Mouse (Mus musculus): ENCODE results near the gene Dach1. TPM values are rescaled to one million over a fixed set of nuclear protein-coding genes. Genes with fewer than 3 reads are reported as not detected.

Gene Dach1
- polyA plus RNA-seq, 2 experiments = 7.4 to 8.0 TPM

DNA sequence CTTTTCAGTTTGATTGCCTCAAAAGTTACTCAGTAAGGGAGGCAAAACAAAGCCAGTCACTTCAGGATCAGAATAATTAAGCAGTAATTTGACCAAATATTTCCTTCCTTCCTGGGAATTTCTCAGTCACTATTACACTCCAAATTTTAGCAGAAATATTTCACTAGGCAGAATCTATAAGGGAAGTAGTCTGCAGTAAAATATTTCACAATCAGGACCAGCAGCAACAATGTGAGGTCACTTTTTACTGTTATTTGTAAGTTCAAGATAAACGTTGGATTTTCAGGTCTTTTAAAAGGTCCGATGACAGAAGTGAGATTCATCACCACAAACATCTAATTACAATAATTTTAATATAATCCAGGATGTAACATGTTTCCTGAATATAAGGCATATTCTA lies 82.2 kb downstream of the Dach1 start:
- Histone ChIP-seq H3K4me3 (replicated peaks; ENCODE audit: low read length) (no peak overlapping the region), H3K27ac (replicated peaks; ENCODE audit: low read depth, low read length) (no peak overlapping the region), H3K9ac (ENCODE audit: low read depth, low read length, severe bottlenecking) (no peak overlapping the region), H3K4me1 (ENCODE audit: control insufficient read depth, insufficient read depth, low read length) (no peaks in the 10 kb centered on the region), H3K27me3 (ENCODE audit: control insufficient read depth, insufficient read depth, low read length) (no peaks in the 10 kb centered on the region), H3K36me3 (ENCODE audit: control insufficient read depth, insufficient read depth, low read length) (no peaks in the 10 kb centered on the region), H3K9me3 (ENCODE audit: control insufficient read depth, low read length) (no peaks in the 10 kb centered on the region), H3K4me2 (replicated peaks; ENCODE audit: low read depth, low read length, severe bottlenecking) (no peak overlapping the region)
- DNase-seq (ENCODE audit: low spot score) (no peak), ATAC-seq (ENCODE audit: low FRiP score, low read depth) (no peak)
- TF ChIP-seq POLR2A (IDR thresholded peaks at IDR 0.05; ENCODE audit: borderline replicate concordance, extremely low read depth, insufficient read depth, insufficient read length) = no peak
- WGBS = 72% methylated on average over 2 of the region's 2 CpGs

DNA sequence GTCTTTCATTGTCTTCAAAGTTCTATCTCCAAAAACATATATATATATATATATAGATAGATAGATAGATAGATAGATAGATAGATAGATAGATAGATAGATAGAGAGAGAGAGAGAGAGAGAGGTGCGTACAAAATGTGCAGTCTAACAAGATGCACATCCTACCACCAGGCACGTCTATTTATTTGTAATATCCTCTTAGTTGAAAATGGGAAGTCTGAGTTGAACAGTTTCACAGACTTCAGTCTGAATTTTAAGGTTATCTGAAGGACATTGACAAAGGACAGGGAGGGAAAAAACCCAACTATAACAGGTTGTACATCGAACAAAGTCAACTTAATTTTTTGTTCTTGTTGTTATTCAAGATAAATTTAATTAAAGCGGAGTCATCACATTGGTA lies 82.8 kb downstream of the Dach1 start:
- Histone ChIP-seq H3K9ac (ENCODE audit: low read depth, low read length, severe bottlenecking) (no peak overlapping the region), H3K36me3 (ENCODE audit: control insufficient read depth, insufficient read depth, low read length) (no peaks in the 10 kb centered on the region), H3K27ac (replicated peaks; ENCODE audit: low read depth, low read length) (no peak overlapping the region), H3K4me2 (replicated peaks; ENCODE audit: low read depth, low read length, severe bottlenecking) (no peak overlapping the region), H3K27me3 (ENCODE audit: control insufficient read depth, insufficient read depth, low read length) (no peaks in the 10 kb centered on the region), H3K4me1 (ENCODE audit: control insufficient read depth, insufficient read depth, low read length) (no peaks in the 10 kb centered on the region), H3K9me3 (ENCODE audit: control insufficient read depth, low read length) (no peaks in the 10 kb centered on the region), H3K4me3 (replicated peaks; ENCODE audit: low read length) (no peak overlapping the region)
- TF ChIP-seq POLR2A (IDR thresholded peaks at IDR 0.05; ENCODE audit: borderline replicate concordance, extremely low read depth, insufficient read depth, insufficient read length) = no peak
- DNase-seq (ENCODE audit: low spot score) = no peak
- ATAC-seq (ENCODE audit: low FRiP score, low read depth) = no peak
- WGBS = 85% methylated on average over 4 of the region's 4 CpGs

DNA sequence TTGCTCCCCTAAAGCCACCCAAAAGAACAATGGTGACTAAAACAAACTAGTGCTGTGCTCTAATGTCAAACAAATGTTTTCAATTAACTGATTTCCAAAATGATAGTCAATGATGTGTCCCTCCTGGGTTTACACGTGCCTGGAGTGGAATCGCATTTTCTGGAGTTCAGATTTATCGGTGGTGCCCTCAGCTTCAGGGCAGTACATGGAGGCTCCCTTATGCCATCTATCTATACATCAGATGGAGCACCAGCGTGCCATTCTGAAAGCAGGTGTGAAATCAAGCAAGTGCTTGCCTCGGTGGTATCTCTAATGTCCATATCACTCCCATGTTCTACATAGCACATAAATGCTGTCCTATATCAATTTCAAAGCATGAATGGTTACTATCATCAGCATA lies 84.4 kb downstream of the Dach1 start:
- Histone ChIP-seq H3K4me1 (ENCODE audit: control insufficient read depth, insufficient read depth, low read length) (0 out of 2 replicates have a peak, but pooled peaks cover 3% of the 10 kb centered on the region), H3K27me3 (ENCODE audit: control insufficient read depth, insufficient read depth, low read length) (no peaks in the 10 kb centered on the region), H3K9me3 (ENCODE audit: control insufficient read depth, low read length) (no peaks in the 10 kb centered on the region), H3K4me2 (replicated peaks; ENCODE audit: low read depth, low read length, severe bottlenecking) (no peak overlapping the region), H3K4me3 (replicated peaks; ENCODE audit: low read length) (no peak overlapping the region), H3K9ac (ENCODE audit: low read depth, low read length, severe bottlenecking) (no peak overlapping the region), H3K27ac (replicated peaks; ENCODE audit: low read depth, low read length) (no peak overlapping the region), H3K36me3 (ENCODE audit: control insufficient read depth, insufficient read depth, low read length) (no peaks in the 10 kb centered on the region)
- ATAC-seq (ENCODE audit: low FRiP score, low read depth) = no peak
- TF ChIP-seq POLR2A (IDR thresholded peaks at IDR 0.05; ENCODE audit: borderline replicate concordance, extremely low read depth, insufficient read depth, insufficient read length) = no peak
- 68% methylated on average over 5 of the region's 5 CpGs for WGBS
- DNase-seq (ENCODE audit: low spot score) = no peak

DNA sequence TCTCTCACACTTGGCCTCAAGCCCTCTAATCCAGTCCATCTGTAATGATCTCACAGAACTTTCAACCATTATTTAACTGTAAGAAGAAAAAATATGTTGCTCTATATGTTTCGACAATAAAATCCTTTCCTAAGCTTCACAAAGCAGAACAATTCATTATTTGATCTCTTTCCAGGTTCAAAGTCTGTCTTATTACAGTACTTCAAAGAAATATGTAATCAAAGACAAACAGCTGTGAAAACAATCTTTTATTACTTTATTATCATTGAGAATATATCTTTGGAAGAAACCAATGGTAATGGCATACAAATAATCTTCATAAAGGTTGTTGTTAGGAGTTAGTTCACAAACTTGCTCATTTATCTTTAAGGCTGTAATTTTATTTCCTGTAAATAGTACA lies 84.8 kb downstream of the Dach1 start:
- Histone ChIP-seq H3K27ac (replicated peaks; ENCODE audit: low read depth, low read length) (no peak overlapping the region), H3K27me3 (ENCODE audit: control insufficient read depth, insufficient read depth, low read length) (no peaks in the 10 kb centered on the region), H3K9me3 (ENCODE audit: control insufficient read depth, low read length) (no peaks in the 10 kb centered on the region), H3K36me3 (ENCODE audit: control insufficient read depth, insufficient read depth, low read length) (no peaks in the 10 kb centered on the region), H3K9ac (ENCODE audit: low read depth, low read length, severe bottlenecking) (no peak overlapping the region), H3K4me2 (replicated peaks; ENCODE audit: low read depth, low read length, severe bottlenecking) (no peak overlapping the region), H3K4me1 (ENCODE audit: control insufficient read depth, insufficient read depth, low read length) (0 out of 2 replicates have a peak, but pooled peaks cover 3% of the 10 kb centered on the region), H3K4me3 (replicated peaks; ENCODE audit: low read length) (no peak overlapping the region)
- ATAC-seq (ENCODE audit: low FRiP score, low read depth) (no peak), DNase-seq (ENCODE audit: low spot score) (no peak)
- WGBS = 46% methylated on average over 1 of the region's 1 CpGs
- TF ChIP-seq POLR2A (IDR thresholded peaks at IDR 0.05; ENCODE audit: borderline replicate concordance, extremely low read depth, insufficient read depth, insufficient read length) = no peak

- Histone ChIP-seq H3K9me3 (ENCODE audit: control insufficient read depth, low read length) (no peaks in the 10 kb centered on the region), H3K9ac (ENCODE audit: low read depth, low read length, severe bottlenecking) (no peak overlapping the region), H3K4me1 (ENCODE audit: control insufficient read depth, insufficient read depth, low read length) (0 out of 2 replicates have a peak, but pooled peaks cover 3% of the 10 kb centered on the region), H3K27ac (replicated peaks; ENCODE audit: low read depth, low read length) (no peak overlapping the region), H3K27me3 (ENCODE audit: control insufficient read depth, insufficient read depth, low read length) (no peaks in the 10 kb centered on the region), H3K4me2 (replicated peaks; ENCODE audit: low read depth, low read length, severe bottlenecking) (no peak overlapping the region), H3K36me3 (ENCODE audit: control insufficient read depth, insufficient read depth, low read length) (no peaks in the 10 kb centered on the region), H3K4me3 (replicated peaks; ENCODE audit: low read length) (no peak overlapping the region)
- WGBS = 18% methylated on average over 1 of the region's 1 CpGs
- DNase-seq (ENCODE audit: low spot score) = no peak
- ATAC-seq (ENCODE audit: low FRiP score, low read depth) = no peak
- TF ChIP-seq POLR2A (IDR thresholded peaks at IDR 0.05; ENCODE audit: borderline replicate concordance, extremely low read depth, insufficient read depth, insufficient read length) = no peak
Measured at GRCm38 (mm10) chr14:98083419-98083818, 86.1 kb downstream of the Dach1 start.

DNA sequence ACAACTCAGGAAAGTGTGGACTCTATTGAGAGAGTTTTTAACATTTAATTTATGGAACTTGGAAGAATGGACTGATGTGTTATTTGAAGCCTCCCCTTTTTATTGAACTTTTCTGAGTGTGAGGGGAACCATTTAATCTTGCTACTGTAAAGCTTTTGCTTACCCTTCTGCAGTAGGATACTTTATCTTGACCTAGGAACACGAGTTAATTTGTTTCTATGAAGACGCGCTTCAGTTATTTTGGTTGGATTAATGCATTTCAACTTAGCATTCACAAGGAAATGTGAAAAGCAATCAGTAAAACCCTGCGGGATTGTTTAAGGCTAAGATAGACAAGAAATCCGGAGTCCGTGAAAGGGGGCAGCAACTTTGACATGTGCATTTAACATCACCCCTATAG lies 89.6 kb downstream of the Dach1 start:
- no peak for DNase-seq (ENCODE audit: low spot score)
- ATAC-seq (ENCODE audit: low FRiP score, low read depth) = no peak
- 78% methylated on average over 6 of the region's 6 CpGs for WGBS
- TF ChIP-seq POLR2A (IDR thresholded peaks at IDR 0.05; ENCODE audit: borderline replicate concordance, extremely low read depth, insufficient read depth, insufficient read length) = no peak
- H3K9ac ChIP-seq (ENCODE audit: low read depth, low read length, severe bottlenecking) = no peak overlapping the region
- 0 out of 2 replicates have a peak, but pooled peaks cover 3% of the 10 kb centered on the region for H3K4me1 ChIP-seq (ENCODE audit: control insufficient read depth, insufficient read depth, low read length)
- H3K4me2 ChIP-seq (replicated peaks; ENCODE audit: low read depth, low read length, severe bottlenecking) = no peak overlapping the region
- no peak overlapping the region for H3K4me3 ChIP-seq (replicated peaks; ENCODE audit: low read length)
- no peaks in the 10 kb centered on the region for H3K36me3 ChIP-seq (ENCODE audit: control insufficient read depth, insufficient read depth, low read length)
- no peaks in the 10 kb centered on the region for H3K27me3 ChIP-seq (ENCODE audit: control insufficient read depth, insufficient read depth, low read length)
- H3K9me3 ChIP-seq (ENCODE audit: control insufficient read depth, low read length) = no peaks in the 10 kb centered on the region
- no peak overlapping the region for H3K27ac ChIP-seq (replicated peaks; ENCODE audit: low read depth, low read length)

Measured in limb, embryonic 14.5 days (tissue).